Mouse (Mus musculus) E14TG2a.4 (cell line): ENCODE results near the gene Timm50.

Experiments used
- CTCF ChIP-seq: conservative IDR thresholded peaks from 2 replicates; pipeline ENCODE4 v1.5.1; 2014; ENCODE audit warnings: low read length
- POU5F1 ChIP-seq: IDR thresholded peaks from 2 replicates; pipeline ENCODE4 v1.6.1; 2014; ENCODE audit warnings: low read length, borderline replicate concordance

- no peak for TF ChIP-seq CTCF
- no peak for TF ChIP-seq POU5F1
These were observed 45.1 kb upstream of the Timm50 start for GRCm38 (mm10) chr7:28356981-28357380.
